Mouse (Mus musculus): ENCODE results near the gene Nckap5l. TPM values are rescaled to one million over a fixed set of nuclear protein-coding genes. Genes with fewer than 3 reads are reported as not detected.

Gene Nckap5l
- total RNA-seq, 2 experiments from 2014 or later = 3.1 to 4.8 TPM

- no peak for DNase-seq
Measured at GRCm38 (mm10) chr15:99431063-99431462, 26.5 kb downstream of the Nckap5l start.

DNA sequence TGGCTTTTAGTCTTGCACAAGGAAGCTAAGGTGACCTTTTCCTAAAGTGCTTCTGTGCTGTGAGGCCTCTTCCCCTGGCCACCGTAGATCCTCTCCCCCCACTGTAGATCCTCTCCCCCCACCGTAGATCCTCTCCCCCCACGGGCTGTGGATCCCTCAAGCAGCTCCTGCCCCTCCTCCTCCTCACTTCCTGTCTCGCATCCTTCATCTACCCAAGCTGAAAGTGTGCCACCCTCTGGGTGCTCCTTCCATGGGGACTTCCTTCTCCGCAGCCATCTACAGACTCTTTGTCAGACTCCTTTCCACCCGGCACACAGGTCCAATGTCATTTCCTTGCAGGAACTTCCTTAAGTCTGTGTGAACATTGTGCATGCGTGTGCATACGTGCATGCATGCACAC, 27.2 kb downstream of the Nckap5l start:
- no peak for DNase-seq

DNA sequence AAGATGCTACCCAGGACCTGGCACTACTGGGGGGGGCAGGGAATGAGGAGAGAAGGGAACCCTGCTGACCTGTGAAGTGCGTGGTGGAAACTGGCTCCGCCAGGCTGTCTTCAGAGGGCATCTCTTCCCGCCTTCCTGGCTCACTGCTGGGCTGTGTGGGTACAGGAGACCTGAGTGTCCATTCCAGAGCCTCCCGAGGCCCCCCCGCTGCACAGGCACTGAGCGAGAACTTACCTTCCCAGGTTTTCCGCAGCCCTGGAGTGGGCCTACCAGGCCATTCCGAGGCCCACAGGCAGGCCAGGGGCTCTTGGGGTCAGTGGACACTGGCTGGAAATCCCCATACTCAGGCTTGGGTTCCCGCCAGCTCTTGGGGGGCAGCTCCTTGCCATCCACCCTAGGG, 33.7 kb downstream of the Nckap5l start:
- DNase-seq = no peak

DNA sequence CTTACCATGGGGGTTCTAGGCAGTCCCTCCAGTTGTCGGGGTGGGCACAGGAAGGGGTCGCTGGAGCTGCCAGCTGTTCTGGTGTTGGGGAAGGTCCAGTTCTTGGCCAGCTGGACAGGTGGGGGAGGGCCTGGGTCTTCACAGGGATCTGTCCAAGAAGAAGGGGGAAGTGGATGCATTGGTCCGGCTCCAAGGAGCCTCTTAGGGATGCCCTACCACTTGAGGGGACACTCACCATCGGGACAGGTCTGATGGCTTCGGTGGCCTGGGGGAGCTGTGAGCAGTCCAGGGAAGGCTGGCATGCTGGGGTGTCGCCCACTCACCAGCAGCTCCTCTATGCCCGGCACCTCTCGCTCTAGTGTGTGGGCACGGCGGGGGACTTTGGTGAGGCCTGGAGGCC, 34.4 kb downstream of the Nckap5l start:
- DNase-seq = no peak

- no peak for DNase-seq
Measured at GRCm38 (mm10) chr15:99422551-99422950, 35.0 kb downstream of the Nckap5l start.

DNA sequence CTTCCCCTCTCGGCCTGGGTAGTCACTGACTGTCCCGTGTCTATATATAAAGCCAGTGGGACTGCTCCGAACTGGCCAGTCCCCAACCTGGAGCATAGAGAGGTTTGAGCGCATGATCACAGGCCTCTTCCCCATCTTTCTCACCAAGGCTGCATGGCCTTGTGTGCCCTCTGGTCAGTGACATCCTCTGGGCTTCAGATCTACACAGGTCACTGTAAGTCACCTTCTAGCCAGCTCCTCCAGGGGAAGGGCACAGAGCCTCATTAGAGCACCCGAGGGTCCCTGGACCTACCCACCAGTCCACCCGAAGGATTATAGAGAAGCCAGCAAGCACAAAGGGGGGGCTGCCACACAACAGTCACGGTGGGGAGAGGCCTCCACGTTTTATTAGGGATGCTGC, 35.9 kb downstream of the Nckap5l start:
- DNase-seq = no peak

DNA sequence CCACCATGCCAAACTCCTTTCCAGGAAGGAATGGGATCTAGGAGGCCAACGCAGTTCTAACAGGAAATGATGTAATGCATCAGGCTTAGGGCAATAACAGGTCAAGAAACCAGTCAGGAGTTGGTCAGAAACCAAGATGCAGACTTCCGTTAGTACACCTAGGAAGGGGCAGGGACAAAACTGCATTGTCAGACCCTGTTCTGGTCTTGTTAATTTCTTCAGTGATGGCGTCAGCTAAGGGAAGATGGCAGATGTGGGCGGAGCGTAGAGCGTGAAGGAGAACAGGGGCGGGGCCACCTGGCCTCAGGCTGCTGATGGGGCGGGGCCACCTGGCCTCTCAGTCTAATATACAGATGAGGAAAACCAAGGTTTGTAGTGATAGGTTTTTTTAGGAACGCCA, 36.4 kb downstream of the Nckap5l start:
- no peak for DNase-seq

GRCm38 (mm10) chr15:99420521-99421014, 37.0 kb downstream of the Nckap5l start:
- DNase-seq = peak; percentile 85

DNA sequence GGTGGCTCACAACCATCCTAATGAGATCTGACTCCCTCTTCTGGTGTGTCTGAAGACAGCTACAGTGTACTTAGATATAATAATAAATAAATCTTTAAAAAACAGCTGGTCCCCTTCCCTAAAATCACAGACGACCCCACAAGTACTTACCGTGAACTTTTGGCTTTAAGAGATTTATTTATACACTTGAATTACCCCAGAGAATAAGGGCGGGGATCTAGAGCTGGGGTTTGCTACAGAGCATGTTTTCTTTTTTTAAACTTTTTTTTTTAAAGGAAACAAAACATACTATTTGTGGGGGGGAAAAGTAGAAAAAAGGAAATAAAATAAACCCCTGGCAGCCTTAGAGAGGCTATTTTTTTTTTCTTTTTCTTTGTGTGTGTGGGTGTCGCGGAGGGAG, 37.4 kb downstream of the Nckap5l start:
- no peak for DNase-seq

GRCm38 (mm10) chr15:99417692-99418271, 39.8 kb downstream of the Nckap5l start:
- no peak for DNase-seq

DNA sequence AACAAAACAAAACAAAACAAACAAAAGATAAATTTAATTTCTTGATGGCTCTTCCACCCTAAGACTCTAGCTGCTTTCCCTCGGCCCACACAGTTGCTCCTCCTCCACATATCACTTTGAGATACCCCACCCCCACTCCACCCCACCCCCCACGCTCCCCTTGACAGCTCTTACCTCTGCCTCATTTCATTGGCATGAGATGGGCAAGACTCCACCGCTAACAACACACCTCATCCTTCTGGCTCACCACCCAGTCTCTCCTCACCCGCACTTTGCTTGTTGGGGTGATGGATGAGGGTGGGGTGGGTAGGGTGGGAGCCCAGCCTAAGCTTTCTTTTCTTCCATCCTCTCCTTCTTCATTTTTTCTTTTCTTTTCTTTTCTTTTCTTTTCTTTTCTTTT, 40.6 kb downstream of the Nckap5l start:
- no peak for DNase-seq

GRCm38 (mm10) chr15:99416348-99416882, 41.1 kb downstream of the Nckap5l start:
- peak; percentile 58 for DNase-seq

GRCm38 (mm10) chr15:99415793-99416192, 41.8 kb downstream of the Nckap5l start:
- DNase-seq = no peak

GRCm38 (mm10) chr15:99411747-99412146, 45.8 kb downstream of the Nckap5l start:
- no peak for DNase-seq

GRCm38 (mm10) chr15:99408845-99409244, 48.7 kb downstream of the Nckap5l start:
- DNase-seq = no peak

DNA sequence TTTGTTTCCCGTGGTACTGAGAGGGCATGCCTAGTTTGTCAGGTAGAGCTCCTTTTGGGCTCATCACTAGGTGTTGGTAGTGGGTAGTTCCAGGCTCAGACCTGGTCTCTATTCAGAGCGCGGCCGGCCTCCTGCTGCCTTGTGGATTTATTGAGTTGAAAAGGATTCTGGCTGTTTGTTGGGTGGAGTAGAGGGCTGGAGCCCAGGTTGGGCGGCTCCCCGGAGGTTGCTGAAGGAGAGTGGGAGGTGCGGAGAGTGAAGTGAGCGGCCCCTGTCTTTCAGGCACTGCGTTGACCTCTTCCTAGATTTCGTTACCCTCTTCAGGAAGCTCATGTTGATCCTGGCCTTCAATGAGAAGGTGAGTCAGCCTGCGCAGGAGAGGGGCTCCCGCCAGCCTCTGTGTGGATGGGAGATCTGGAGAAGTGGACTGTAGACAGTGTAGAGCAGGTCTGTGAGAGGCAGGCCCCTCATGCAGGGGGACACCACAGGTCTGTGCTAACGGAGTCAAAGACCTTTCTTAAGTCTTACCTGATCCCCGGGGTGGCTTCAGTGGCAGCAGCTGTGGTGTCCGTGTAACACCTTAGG, 50.5 kb downstream of the Nckap5l start:
- no peak for DNase-seq

DNA sequence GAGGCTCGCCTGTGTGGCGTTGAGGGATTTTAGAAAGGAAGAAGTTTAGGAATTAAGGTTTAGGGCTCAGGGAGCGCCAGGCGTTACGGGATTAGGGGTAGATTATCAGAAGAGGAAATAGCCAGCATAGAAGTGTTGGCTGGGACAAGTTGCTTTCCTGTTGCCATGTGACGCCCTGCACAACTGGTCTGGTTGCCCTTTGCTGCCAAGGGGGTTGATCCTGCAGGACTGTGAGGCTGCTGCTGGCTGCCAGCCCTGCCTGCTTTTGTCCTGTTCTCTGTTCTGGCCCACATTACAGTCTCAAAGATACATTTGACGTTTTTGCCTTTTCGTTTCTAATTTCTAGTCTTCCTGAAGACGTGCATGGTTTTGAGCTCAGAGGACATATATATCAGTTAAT, 52.4 kb downstream of the Nckap5l start:
- peak; percentile 56 for DNase-seq

GRCm38 (mm10) chr15:99403159-99403889, 54.2 kb downstream of the Nckap5l start:
- DNase-seq = no peak

DNA sequence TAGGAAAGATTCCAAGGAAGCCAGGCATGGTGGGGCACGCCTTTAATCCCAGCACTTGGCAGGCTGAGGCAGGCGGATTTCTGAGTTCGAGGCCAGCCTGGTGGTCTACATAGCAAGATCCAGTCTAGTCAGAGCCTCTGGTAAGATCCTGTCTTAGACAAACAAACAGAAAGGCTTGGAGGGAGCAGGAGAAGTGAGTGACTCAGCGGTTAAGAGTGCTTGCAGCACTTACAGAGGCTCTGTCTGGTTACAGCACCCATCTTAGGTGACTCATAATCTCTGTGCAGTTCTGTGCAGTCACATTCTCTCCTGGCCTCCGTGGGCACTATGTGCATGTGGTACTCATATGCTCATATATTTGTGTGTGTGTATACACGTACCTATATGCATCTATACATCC, 56.9 kb downstream of the Nckap5l start:
- no peak for DNase-seq

DNA sequence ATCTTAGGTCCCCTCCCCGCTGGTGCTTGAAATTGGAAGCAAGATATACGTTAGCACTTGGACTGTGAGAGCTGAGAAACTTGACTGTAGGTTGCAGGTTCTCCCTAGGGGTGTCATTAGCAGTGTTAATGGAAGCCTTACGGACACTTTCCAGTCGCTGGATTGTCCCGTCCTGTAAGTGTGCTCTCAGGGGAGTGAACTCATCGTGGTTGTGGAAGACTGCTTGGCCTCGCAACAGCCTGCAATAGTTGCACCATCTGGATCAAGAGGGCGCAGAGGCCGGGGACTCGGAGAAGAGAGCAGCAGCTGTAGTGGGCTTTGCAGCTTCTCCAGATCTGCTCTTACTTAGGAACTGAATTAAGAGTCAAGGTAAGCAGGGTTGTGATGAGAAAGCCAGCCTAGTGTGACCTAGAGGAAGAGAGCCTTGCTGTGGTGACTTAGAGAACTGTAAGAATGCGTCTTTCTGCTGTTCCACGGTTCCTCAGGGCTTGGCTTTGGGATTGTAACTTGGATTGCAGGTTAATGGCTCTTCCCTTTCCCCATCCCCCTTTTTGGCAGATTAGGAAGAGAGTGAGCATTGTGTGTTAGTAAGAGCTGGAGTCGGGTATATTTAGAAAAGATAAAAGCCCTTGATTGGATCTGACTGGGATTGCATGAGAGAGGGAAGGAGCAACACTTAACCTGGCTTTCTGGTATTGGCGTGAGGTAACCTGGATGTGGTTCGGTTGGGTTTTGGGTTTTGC, 57.9 kb downstream of the Nckap5l start:
- no peak for DNase-seq

DNA sequence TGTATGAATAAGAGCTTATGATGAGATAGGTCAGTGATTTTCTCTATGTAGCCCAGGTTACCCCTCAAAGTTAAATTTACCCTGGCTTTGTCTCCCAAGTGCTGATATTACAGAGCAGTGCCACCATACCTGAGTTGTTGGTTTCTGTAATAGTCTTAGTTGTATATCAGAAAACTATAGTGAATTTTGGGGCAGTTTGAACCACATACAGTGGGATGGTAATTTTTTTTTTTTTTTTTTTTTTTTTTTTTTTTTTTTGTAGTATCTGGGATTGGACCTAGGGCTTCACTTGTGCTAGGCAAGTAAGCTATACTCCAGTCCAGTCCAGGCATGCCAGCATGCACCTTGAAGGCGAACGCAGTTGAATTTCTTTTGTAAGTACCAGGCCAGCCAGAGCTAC, 59.9 kb downstream of the Nckap5l start:
- DNase-seq = no peak

DNA sequence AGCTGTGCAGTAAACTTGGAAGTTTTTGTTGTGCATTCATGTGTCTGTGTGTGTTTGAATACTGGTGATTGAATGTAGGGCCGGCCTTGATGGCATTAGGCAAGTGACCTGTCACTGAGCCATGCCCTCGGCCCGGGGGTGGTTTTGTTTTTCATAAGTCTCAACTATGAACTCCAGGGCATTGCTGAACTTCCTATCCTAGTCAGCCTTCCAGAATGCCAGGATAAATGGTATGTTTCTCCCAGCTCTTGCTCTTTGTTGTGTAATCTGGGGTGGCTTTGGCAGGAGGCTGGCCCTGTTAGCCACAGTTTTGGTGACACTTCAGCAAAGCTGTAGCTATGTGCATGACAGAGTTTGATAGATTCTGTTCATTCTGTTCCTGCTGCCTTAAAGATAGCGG, 60.7 kb downstream of the Nckap5l start:
- no peak for DNase-seq

- DNase-seq = no peak
Measured at GRCm38 (mm10) chr15:99396462-99396861, 61.1 kb downstream of the Nckap5l start.

All from gastrocnemius, postnatal 25 days (tissue).